Mouse (Mus musculus): ENCODE results near the gene Ddx41. TPM values are rescaled to one million over a fixed set of nuclear protein-coding genes. Genes with fewer than 3 reads are reported as not detected.

Gene Ddx41
- polyA plus RNA-seq, 1 experiment = 101 TPM

GRCm38 (mm10) chr13:55543447-55543846 is 7.0 kb upstream of the Ddx41 start:
- Histone ChIP-seq H3K4me3 (ENCODE audit: extremely low read depth, insufficient read depth, insufficient read length) (no peak overlapping the region), H3K27ac (ENCODE audit: insufficient read depth, low read length) (no peak overlapping the region), H3K4me1 (ENCODE audit: control insufficient read depth, insufficient read depth, insufficient read length) (no peaks in the 10 kb centered on the region), H3K27me3 (ENCODE audit: control insufficient read depth, insufficient read depth, low read length) (no peaks in the 10 kb centered on the region), H3K36me3 (ENCODE audit: control insufficient read depth, insufficient read depth, low read length) (peaks cover 20% of the 10 kb centered on the region)
- WGBS = 95% methylated on average over 8 of the region's 8 CpGs
- TF ChIP-seq POLR2A (IDR thresholded peaks at IDR 0.05; ENCODE audit: low read depth, low read length) (no peak), CTCF (IDR thresholded peaks at IDR 0.05; ENCODE audit: extremely low read depth, insufficient read depth, insufficient read length, insufficient replicate concordance) (no peak)
- DNase-seq (ENCODE audit: low read depth in 1 of 2, low spot score in 2 of 2) = no peak

DNA sequence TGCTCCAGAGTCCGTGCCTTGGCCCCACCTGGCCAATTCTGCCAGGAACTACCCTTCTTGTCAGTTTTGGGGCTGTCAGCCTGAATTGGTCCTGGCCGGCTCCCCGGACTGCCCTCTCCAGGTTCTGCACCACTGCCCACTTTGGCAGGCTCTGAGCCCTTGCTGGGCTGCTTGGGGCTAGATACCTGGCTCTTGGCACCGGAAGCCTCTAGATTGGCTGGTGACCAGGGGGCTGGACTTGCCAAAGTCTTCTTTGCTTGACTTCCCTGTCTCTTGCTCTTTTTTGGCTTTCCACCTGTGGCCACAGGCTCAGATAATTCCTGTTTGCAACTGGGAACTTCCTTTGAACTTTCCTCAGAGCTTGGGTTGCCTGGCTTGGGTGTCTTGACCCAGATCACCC is 6.4 kb upstream of the Ddx41 start:
- TF ChIP-seq POLR2A (IDR thresholded peaks at IDR 0.05; ENCODE audit: low read depth, low read length) = no peak
- no peak for TF ChIP-seq CTCF (IDR thresholded peaks at IDR 0.05; ENCODE audit: extremely low read depth, insufficient read depth, insufficient read length, insufficient replicate concordance)
- no peak overlapping the region for H3K27ac ChIP-seq (ENCODE audit: insufficient read depth, low read length)
- no peaks in the 10 kb centered on the region for H3K27me3 ChIP-seq (ENCODE audit: control insufficient read depth, insufficient read depth, low read length)
- H3K4me3 ChIP-seq (ENCODE audit: extremely low read depth, insufficient read depth, insufficient read length) = no peak overlapping the region
- H3K4me1 ChIP-seq (ENCODE audit: control insufficient read depth, insufficient read depth, insufficient read length) = no peaks in the 10 kb centered on the region
- peaks cover 17% of the 10 kb centered on the region for H3K36me3 ChIP-seq (ENCODE audit: control insufficient read depth, insufficient read depth, low read length)
- DNase-seq (ENCODE audit: low read depth in 1 of 2, low spot score in 2 of 2) = no peak
- 96% methylated on average over 4 of the region's 4 CpGs for WGBS

- Histone ChIP-seq H3K4me3 (ENCODE audit: extremely low read depth, insufficient read depth, insufficient read length) (no peak overlapping the region), H3K36me3 (ENCODE audit: control insufficient read depth, insufficient read depth, low read length) (peaks cover 17% of the 10 kb centered on the region), H3K4me1 (ENCODE audit: control insufficient read depth, insufficient read depth, insufficient read length) (no peaks in the 10 kb centered on the region), H3K27ac (ENCODE audit: insufficient read depth, low read length) (no peak overlapping the region), H3K27me3 (ENCODE audit: control insufficient read depth, insufficient read depth, low read length) (no peaks in the 10 kb centered on the region)
- TF ChIP-seq POLR2A (IDR thresholded peaks at IDR 0.05; ENCODE audit: low read depth, low read length) = no peak
- TF ChIP-seq CTCF (IDR thresholded peaks at IDR 0.05; ENCODE audit: extremely low read depth, insufficient read depth, insufficient read length, insufficient replicate concordance) = peak; percentile 6; the same call in 1 of the 2 replicates
- peak in 1 of 2 experiments; percentile 48 for DNase-seq (ENCODE audit: low read depth in 1 of 2, low spot score in 2 of 2)
- 88% methylated on average over 2 of the region's 2 CpGs for WGBS
These were observed 4.5 kb upstream of the Ddx41 start for GRCm38 (mm10) chr13:55540933-55541332.

- Histone ChIP-seq H3K36me3 (ENCODE audit: control insufficient read depth, insufficient read depth, low read length) (peaks cover 24% of the 10 kb centered on the region), H3K4me1 (ENCODE audit: control insufficient read depth, insufficient read depth, insufficient read length) (peaks cover 10% of the 10 kb centered on the region), H3K4me3 (ENCODE audit: extremely low read depth, insufficient read depth, insufficient read length) (peak overlapping the region; percentile 75), H3K27me3 (ENCODE audit: control insufficient read depth, insufficient read depth, low read length) (no peaks in the 10 kb centered on the region), H3K27ac (ENCODE audit: insufficient read depth, low read length) (peak overlapping the region; percentile 12; the same call in 1 of the 2 replicates)
- 21% methylated on average over 17 of the region's 17 CpGs for WGBS
- TF ChIP-seq POLR2A (IDR thresholded peaks at IDR 0.05; ENCODE audit: low read depth, low read length) (no peak), CTCF (IDR thresholded peaks at IDR 0.05; ENCODE audit: extremely low read depth, insufficient read depth, insufficient read length, insufficient replicate concordance) (no peak)
- DNase-seq (ENCODE audit: low read depth in 1 of 2, low spot score in 2 of 2) = no peak
These were observed 663 bp downstream of the Ddx41 start for GRCm38 (mm10) chr13:55535796-55536193.

- Histone ChIP-seq H3K4me1 (ENCODE audit: control insufficient read depth, insufficient read depth, insufficient read length) (peaks cover 15% of the 10 kb centered on the region), H3K36me3 (ENCODE audit: control insufficient read depth, insufficient read depth, low read length) (peaks cover 28% of the 10 kb centered on the region), H3K27me3 (ENCODE audit: control insufficient read depth, insufficient read depth, low read length) (no peaks in the 10 kb centered on the region), H3K4me3 (ENCODE audit: extremely low read depth, insufficient read depth, insufficient read length) (no peak overlapping the region), H3K27ac (ENCODE audit: insufficient read depth, low read length) (no peak overlapping the region)
- no peak for DNase-seq (ENCODE audit: low read depth in 1 of 2, low spot score in 2 of 2)
- TF ChIP-seq CTCF (IDR thresholded peaks at IDR 0.05; ENCODE audit: extremely low read depth, insufficient read depth, insufficient read length, insufficient replicate concordance) (no peak), POLR2A (IDR thresholded peaks at IDR 0.05; ENCODE audit: low read depth, low read length) (no peak)
- 92% methylated on average over 15 of the region's 15 CpGs for WGBS
These were observed 1.3 kb downstream of the Ddx41 start for GRCm38 (mm10) chr13:55535191-55535590.

DNA sequence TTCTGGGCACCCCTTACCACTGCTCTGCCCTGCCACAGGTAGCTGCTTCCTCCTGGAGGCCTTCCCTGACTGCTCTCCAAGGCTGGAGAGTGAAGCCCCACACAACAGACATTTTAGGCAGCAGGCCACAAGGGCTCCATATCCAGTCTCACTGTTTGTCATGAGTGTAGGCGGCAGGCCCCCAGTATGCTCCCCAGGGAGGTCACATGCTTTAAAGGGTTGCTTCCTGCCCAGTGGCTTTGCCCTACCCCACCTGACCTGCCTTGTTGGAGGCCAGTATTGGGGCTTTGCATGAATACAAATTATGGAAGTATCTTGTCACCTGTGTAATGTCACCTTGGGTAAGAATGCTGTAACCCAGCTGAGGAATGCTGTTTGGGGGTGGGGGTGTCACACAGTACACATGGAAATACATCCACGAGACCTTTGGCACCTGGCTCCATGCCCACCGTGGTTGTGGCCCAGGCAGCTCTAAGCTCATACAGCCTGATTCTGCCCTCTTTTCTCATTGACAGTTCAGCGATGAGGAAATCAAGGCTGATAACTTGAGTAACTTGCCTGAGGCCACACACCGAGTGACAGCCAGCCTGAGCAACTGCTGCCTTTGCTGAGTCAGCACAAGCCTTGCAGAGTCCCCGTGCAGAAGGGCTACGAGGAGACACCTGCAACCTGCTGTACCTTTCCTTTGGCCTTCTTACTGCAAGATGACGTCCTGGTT is 7.1 kb downstream of the Ddx41 start, which contains the start of gene Dok3:
Gene Dok3 (minus strand): TSS at position 99 of the 718 bp plus-strand sequence.
- peak; percentile 85 to 87 for DNase-seq (ENCODE audit: low read depth in 1 of 2, low spot score in 2 of 2)
- 23% methylated on average over 8 of the region's 8 CpGs for WGBS
- no peaks in the 10 kb centered on the region for H3K27me3 ChIP-seq (ENCODE audit: control insufficient read depth, insufficient read depth, low read length)
- H3K27ac ChIP-seq (ENCODE audit: insufficient read depth, low read length) = peak within 1 kb of the TSS; percentile 99
- TF ChIP-seq POLR2A (IDR thresholded peaks at IDR 0.05; ENCODE audit: low read depth, low read length) = peak; percentile 72
- no peak for TF ChIP-seq CTCF (IDR thresholded peaks at IDR 0.05; ENCODE audit: extremely low read depth, insufficient read depth, insufficient read length, insufficient replicate concordance)
- H3K4me1 ChIP-seq (ENCODE audit: control insufficient read depth, insufficient read depth, insufficient read length) = peaks cover 23% of the 10 kb centered on the region; the same call in 1 of the 2 replicates
- peak within 1 kb of the TSS; percentile 69 for H3K4me3 ChIP-seq (ENCODE audit: extremely low read depth, insufficient read depth, insufficient read length)
- H3K36me3 ChIP-seq (ENCODE audit: control insufficient read depth, insufficient read depth, low read length) = peaks cover 27% of the 10 kb centered on the region
